Mouse (Mus musculus) gastrocnemius, adult 18-20 months (tissue): ENCODE measurements around the gene Sae1. TPM values are rescaled to one million over a fixed set of nuclear protein-coding genes. Genes with fewer than 3 reads are reported as not detected.
A peak's percentile ranks its signal among the peaks of the same experiment; 100 is the strongest.
"Not testable (repeated sequence)": the region's sequence is repeated elsewhere in the genome, so short reads cannot be mapped to it uniquely, and the experiment has no call there.

Experiments used
- DNase-seq: peaks from one replicate; pipeline ENCODE4 v3.0.0; 2021; ENCODE audit warnings: low spot score
- total RNA-seq, 2 experiments: library from RNA; stranded (reverse); gene quantifications; 2 replicates each; pipeline ENCODE4 v1.2.3; 2021

Gene Sae1
- total RNA-seq, 2 experiments from 2014 or later, result 25.3 to 30.6 TPM

DNA sequence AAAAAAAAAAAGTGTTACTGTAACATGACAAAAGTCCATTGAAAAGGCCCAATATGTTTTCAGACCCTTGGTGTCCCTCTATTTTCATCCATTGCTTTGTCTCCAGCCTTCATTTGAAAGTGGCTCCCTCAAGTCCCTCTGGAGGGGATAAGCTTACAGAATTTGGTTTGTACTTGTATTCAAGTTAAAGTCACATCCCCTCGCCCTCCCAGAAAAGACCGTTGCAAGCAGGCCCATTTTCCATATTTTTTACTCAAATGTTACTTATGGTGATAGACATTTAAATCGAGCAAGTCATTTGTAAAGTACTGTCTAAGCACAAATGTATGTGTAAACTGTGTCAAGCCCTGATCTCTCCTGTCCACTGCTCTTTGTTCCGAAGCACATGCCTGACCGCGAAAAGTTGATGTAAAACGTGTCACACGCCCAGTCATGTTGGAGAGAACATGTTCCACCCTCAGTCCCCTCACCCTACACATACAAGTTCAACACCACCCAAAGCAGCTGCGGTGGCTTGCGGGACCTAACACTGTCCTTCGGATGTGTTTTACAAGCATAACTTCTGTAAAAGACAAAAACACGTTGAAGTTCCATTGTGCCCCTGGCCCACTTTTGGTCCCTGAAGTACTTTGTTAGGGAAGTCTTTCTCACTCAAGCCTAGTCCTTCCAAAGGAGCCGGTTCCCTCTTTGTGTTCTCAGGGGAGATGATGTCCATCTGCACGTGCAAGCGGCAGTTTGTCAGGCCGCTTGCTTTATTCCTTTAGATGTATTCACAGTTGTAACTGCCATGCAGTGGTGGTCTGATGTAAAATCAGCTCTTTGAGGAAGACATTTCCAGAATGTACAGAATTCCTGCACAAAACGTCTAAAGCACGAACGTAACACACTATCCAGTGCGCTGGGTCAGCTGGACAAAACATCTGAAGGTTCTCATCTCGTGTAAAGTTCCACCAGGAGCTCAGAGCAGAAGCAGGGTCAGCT is 15.7 kb upstream of the Sae1 start:
- DNase-seq, result no peak

DNA sequence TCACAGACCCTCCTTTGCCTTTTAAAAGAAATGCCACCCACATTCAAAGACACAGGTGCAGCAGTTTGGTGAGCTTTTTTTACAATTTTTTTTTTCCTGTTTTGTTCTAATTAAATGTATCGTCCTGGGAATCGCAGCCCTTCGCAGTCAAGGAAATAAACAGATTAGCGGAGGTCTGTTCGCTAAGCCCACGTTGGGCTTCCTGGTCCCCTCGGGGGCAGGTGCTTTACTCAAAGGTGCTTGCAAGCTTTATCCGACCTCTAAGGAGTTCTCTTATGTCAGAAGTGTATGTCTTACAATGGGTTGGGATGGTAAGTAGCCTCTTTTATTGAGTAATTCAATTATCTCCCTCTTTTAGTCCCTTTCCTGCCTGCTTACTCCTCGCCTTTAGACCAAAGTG is 14.8 kb upstream of the Sae1 start:
- DNase-seq, result no peak

DNA sequence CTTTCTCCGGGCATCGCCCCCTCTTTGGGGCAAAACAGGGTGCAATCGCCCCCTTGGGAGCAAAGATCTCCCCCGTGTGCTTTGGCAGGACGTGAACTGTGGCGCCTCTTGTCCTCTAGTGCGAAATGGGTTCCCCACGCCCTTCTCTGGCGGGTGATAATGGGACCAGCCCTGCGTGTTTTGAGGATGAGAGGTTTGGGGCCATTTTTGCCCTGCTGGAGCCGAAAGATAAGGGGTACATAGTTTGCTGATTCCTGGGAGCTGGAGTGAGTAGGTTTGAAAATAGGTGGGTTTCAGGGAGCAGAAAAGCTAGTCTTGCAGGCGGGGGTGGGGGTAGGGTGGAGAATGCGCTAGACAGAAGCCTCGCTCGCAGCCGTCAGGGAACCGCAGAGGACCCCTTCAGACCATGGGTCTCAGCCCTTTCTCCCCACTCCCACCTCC is 14.4 kb upstream of the Sae1 start:
- DNase-seq, result peak; percentile 38

DNA sequence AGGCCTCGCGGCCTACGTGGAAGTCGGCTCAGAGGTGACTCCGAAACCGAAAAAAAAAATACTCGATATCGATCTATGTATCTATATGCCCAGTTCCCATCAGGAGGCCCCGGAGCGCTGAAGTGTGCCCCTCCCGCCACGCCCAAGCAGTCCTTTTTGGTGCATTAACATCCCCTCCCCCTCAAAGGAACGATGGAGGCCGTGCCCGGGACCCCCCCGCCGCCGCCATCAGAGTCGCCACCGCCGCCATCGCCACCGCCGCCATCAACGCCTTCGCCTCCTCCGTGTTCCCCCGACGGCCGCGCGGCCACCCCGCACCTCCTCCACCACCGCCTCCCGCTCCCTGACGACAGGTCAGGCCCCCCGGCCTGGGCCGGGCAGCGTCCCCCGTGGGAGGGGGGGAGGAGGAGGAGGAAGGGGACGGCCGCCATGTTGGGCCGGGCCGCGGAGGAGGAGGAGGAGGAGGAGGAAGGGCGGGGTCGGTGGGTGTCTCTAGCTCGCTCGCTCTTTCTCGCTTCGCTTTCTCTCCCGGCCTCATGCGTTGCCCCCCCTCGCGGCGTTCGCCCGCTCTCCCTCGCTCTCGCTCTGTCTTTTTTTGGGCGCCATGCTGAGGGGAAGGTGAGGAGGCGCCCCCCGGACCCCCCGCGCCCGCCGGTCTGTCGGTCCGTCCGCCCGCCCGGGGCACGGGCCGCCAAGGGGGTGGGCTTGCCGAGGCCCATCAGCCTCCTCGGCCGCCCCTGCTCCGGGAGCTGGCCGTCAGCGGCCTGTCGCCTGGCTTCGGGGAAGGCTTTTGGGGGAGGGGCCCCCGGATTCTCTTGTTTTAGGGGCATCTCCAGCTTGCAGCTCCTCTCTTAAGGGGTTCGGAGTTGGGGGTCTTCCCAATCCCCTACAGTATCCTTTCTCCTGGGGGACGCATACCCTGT is 13.3 kb upstream of the Sae1 start, which contains the start of gene Zc3h4:
TSS of gene Zc3h4 (plus strand) at position 222 of the 923 bp plus-strand sequence.
- peak; percentile 90 for DNase-seq

DNA sequence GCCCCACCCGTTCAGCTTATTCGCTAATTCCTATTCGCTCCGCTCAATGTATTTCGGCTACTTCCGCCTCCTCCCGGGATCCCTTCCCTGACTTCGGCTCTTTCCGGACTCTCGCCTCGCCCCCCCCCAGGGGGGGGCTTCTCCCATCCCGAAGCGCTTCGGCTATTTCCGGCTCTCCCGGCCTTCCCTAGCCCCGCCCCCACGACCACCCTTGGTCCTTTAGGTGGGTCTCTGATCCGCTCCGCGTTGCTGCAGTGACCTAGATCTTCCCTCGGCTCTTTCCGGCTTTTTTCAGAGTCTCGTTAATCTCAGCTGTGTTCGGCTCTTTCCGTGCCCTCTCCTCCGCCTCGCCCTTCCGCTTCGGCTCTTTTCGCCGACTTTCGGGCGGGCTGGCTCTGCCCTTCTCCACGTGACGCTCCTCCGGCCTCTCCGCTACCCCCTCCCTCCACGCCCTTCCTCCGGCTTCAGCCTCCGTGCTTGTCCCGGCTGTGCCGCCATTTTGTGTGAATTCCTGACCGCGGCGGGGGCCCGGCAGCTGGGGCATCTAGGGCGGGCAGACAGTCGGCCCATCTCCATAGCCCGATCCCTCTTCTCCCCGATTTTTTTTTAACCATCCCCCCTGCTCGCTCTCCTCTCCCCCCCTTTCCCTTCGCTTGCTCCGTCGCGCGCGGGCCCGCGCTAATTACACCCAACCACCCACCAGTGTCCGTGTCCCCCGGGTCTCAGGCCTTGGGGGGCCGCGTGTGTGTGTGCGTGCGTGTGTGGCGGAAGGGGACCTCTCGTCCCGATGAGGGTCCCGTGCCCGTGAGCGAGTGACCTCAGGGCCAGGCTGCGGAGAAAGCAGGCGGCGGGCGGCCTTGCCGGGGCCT is 12.4 kb upstream of the Sae1 start:
- DNase-seq, result peak; percentile 99

DNA sequence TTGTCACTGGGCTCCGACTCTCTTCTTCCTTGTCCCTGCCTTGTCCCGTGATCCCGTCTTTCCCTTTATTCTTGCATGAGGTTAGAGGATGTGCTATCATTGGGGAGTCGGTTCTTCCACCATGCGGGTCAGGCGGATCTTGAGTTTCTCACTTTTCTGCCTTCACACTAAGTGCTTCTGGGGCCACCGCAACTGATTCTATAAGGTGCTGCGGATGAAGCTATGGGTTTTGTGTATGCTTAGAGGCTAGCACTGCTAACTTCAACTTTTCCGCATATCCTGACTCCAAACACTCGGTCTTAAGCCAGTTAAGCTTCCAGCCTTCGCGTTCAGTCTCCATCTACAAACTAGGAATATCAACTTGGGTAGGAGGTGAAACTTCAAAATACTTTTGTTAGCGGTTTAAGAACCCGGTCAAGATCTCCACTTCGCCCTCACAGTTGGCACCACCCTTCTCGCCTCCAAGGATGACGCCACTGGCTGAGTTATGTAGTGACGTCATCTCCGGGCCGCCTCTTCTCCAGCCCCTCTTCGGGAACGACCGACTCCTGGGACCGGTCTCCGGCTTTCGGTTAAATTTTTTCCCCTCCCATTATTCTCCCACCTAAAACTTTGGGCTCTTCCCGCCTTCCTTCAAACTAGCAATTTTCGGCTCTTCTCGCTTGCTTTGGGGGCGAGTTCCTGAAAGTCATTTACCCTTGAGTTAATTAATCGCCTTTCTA is 11.7 kb upstream of the Sae1 start:
- DNase-seq, result peak; percentile 93

DNA sequence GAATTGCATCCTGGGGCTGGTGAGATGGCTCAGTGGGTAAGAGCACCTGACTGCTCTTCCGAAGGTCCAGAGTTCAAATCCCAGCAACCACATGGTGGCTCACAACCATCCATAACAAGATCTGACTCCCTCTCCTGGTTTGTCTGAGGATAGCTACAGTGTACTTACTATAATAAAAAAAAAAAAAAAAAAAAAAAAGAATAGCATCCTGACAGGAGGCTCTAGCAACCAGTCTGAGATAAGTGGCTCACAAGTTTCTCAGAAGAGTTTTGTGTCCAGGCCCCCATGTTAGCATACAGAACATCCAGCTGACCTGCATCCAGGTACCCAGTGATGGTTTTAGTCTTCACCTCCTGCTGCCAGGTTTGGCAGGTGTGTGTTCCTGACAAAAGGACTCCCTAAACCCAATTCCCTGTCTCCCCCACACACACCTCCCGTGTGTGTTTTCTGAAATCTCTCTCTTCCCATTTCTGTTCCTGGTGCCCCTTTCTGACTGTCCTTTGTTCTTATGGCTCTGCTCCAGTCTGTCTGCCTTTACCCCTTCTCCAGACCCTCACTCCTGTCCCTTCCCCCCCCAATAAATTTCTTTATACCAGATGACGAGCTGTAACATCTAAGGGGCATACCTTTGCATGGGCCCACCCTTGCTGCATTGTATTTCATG is 10.9 kb upstream of the Sae1 start:
- DNase-seq, result no peak

DNA sequence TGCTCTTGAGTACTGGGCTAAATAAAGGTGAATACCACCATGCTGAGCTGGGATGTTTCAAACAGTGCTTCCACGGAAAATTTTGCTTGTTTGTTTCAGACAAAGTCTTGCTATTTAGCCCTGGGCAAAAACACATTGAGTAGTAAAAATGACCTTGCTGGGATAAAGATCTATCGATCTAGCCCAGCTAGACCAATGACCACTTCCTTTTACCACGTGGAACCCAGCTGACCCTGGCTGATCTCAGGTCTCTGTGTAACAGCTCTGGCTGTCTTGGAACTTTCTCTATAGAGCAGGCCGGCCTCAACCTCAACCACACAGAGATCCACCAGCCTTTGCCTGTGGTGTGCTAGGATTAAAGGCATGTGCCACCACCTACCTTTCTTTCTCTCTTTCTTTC is 9.9 kb upstream of the Sae1 start:
- DNase-seq, result no peak

DNA sequence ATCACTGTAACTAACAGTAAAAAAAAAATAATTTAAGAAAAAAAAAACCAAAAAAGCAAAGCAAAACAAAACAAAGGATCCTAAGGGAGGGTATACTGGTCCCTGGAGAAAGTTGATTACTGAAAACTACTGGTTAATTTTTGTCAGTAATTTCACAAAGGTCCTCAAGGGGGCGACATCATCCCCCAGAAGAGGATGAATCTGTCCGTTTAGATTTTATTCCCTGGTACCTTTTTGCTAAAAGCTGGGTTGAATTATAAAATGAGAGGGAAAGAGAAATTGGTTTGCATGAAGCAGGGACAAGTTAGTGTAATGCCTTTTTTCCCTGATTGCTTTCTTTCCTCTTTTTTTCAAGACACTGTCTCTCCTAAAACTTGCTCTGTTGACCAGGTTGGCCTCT is 8.3 kb upstream of the Sae1 start:
- DNase-seq, result peak; percentile 60

DNA sequence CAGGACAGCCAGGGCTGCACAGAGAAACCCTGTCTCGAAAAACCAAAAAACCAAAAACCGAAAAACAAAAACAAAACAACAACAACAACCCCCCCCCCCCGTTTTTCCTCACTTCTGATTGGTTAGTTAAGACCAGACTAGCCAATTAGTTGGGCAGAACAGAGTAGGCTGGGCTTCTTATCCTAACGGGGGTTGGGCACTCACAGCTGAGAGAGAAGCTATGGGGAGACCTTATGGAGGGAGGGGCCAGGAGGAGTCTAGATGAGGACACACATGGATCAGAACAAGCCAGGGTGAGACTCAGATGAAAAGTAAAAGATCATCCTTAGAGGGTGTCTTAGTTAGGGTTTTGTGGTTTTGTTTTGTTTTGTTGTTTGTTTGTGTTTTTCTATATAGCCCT is 5.3 kb upstream of the Sae1 start:
- DNase-seq, result no peak

DNA sequence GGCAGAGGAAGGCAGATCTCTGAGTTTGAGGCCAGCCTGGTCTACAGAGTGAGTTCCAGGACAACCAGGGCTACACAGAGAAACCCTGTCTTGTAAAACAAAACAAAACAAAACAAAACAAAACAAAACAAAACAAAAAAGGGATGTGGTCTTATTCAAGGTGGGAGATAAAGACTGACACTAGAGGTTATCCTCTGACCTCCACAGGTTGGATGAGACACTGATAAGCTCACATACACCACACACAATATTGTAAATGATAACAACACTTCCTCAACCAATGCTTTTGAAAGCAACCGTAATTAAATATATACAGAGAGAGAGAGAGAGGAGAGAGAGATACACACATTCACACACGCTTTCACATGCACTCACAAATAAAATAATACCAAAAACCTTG is 2.3 kb upstream of the Sae1 start:
- DNase-seq, result not testable (repeated sequence)

DNA sequence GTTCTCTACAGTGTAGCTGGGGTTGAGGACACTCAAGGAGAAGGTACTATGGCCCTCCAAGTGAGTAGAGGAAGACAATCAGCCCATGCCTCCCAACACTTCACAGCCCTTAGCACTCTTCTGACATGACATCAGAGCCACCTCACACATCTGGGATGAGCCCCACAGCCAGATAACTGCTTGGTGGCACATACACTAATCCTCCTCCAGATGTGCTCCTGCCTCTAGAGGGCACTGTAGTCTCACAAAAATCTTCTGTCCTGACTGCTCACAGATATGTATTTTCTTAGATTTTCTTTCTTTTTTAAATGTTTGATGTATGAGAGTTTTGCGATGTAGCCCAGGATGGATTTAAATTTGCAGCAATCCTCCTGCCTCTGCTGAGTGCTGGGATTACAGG is 11.1 kb downstream of the Sae1 start:
- DNase-seq, result peak; percentile 56

DNA sequence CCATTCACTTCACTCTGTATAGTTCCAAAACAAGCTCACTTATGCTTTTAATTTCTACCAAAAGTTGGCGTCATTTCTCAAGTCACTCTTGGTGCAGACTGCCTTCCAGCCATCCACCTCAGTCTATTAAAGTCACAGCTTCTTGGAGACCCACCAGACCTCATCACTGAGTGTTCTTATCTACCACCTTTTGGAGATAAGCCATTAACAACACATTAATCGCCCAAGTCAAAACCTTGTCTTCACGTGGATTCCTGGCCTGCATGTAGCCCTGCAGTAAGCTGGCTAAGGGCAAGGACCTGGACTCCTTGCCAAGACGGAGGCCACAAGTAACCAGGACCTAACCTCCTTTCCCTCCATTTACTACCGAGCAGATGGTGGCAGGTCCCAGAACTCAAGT is 12.6 kb downstream of the Sae1 start:
- DNase-seq, result no peak

DNA sequence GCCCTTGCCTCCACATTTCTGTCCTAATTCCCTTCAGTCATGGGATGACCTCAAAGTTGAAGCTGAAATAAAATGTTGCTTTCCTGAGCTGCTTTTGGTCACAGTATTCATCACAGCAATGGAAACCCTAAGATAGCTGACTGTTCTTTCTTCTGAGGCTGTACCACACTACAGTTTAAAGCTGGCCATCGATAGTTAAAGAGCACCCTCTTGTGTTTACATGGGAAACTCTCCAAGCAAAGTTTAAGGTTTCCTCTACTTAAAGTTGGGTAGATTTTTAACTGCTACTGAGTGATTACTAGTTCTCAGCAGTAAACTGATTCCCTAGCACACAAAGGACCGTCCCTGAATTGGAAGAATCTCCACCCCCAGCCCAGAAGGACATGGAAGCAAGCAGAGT is 13.9 kb downstream of the Sae1 start:
- no peak for DNase-seq

DNA sequence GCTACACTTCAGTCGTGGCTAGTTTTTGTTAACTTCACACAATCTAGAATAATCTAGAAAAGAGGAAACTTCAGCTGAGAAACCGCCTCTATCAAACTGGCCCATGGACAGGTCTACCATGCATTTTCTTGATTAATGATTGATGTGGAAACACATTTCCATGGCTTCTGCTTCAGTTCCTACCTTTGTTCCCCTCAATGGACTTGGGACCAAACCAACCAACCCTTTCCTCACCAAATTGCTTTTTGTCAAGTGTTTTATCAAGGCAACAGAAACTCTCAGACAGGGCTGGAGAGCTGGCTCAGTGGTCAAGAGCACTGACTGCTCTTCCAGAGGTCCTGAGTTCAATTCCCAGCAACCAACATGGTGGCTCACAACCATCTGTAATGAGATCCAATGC is 17.0 kb downstream of the Sae1 start:
- no peak for DNase-seq

DNA sequence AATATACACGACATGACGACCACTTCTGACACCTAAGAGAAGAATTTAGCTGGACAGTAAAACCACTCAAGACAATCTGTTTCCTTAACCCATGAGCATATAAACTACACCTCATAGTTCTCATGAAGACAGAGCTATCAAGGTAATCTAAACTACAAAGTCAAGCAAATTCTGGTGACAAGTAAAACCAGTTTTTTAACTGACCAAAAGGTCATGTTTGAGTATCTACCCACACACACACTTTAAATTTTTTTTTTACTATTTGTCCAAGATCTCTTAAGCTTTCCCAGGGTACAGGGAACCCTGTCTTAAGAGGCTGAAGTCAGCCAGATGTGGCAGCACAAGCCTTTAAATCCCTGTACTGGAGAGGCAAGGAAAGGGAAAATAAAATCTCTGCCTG is 18.8 kb downstream of the Sae1 start:
- no peak for DNase-seq

DNA sequence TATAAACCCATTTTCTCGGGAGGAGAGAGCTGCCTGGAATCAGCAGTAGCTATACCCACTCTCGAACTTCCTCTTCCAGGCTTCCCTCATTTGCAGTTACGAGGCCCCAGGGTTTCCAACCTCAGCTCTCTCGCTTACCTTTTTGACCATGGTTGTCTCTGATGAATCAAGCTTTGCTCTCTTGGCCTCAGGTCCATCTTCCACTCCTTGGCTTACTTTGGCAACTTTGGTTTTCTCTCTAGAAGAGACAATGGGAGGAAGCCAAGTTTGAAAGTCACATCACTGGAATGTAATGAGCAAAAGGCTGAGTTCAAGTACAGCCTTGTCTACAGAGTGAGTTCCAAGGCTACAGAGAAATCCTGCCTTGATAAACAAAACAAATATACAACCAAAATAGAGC is 20.9 kb downstream of the Sae1 start:
- no peak for DNase-seq

DNA sequence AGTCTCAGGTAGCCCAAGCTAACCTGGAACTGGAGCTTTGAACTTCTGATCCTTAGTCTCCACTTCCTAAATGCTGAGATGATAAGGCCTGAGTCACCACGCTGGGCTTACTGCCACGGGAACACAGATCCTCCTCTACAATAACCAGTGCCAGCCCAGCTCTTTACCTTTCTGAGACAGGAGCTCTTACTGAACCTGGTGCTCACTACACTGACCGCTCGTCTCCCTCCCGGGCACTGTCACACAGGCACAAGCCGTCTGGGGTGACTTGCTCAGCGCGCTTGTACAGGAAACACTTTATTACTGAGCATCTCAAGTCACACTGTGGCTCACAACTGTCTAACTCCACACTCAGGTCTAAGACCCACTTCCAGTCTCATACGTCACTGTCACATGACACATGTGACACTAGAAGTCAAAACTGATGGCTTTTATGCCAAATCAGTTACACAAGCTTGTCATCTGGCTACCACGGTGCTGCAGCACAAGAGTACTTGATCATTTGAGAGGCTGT is 21.4 kb downstream of the Sae1 start:
- DNase-seq, result no peak

DNA sequence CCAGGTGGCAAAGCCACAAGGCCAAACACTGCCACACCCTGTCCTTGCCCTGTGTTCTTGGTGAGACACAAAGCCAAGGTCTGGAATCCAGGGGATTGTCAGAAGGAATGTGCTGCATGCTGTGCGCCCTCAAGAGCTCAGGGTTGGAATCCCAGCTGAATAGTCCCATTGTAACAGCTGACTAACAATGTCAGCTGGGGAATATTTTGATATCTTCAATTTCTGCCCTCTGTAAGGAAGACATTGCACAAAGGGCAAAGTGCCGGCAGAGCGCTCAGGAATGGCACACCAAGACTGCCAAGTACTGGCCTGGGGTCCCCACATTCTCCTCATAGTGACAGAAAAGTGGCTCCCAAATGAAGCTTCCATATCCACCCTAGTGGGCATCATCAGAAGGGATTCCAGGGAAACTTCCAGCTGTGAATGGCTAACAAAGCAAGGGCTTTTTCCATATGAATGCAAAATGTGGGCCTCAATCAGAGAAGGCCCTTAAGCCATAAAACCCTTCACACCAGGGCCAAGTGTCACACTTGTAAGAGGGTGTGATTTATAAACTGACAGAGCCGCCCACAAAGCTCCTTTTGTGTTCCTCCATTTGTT is 22.6 kb downstream of the Sae1 start:
- no peak for DNase-seq
